Mouse (Mus musculus) testis, adult 2 months (tissue): Measurements from ENCODE around the gene Cntnap2.

ENCODE experiments used
- CTCF ChIP-seq: fragments of 200-500 bp; IDR thresholded peaks from 2 replicates; pipeline ENCODE4 v1.5.1; 2012; ENCODE audit warnings: low read depth, mild to moderate bottlenecking, inconsistent platforms, low read length, moderate library complexity; ENCODE audit not compliant: control insufficient read depth, insufficient read depth, insufficient replicate concordance
- POLR2A ChIP-seq: fragments of 200-500 bp; IDR thresholded peaks from 2 replicates; pipeline ENCODE4 v1.6.1; 2012; ENCODE audit warnings: low read depth, mild to moderate bottlenecking, inconsistent platforms, low read length, moderate library complexity; ENCODE audit not compliant: control insufficient read depth

DNA sequence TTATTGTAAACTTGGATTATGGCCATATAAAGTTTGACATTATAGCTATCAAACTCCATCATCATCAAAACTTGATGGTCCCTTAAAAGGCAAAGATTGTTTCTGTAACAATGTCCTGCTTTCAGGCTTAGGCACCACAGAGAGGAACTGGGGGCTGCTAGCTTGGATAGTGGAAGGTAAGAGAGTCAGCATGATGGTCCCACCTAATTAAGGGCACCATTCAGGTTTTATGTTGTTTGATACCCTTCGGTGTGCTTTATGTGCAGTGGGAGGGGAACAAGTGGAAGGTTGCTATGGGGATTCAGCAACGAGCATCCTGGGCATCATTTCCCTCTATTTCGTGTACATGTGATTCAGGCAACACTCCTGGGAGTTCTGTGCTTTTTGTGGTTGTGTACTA lies 1797.5 kb downstream of the Cntnap2 start:
- TF ChIP-seq CTCF (no peak), POLR2A (no peak)
